Mouse (Mus musculus): ENCODE measurements around the gene Rcc1. TPM values are rescaled to one million over a fixed set of nuclear protein-coding genes. Genes with fewer than 3 reads are reported as not detected.

The Rcc1 gene
- polyA plus RNA-seq (2014; fragmentation: Illumina TruSeq; extraction: RNeasy Lipid Tissue Mini Kit (QIAGEN cat#74804); ENCODE audit: insufficient read depth, low read depth, low replicate concordance) = 6.3 TPM

GRCm38 (mm10) chr4:132353481-132353885 is at the start of gene Rcc1:
Gene Rcc1 (minus strand): TSS chr4:132353605.

GRCm38 (mm10) chr4:132329115-132329834 is 24.1 kb downstream of the Rcc1 start, which contains the start of gene Trnau1ap:
Gene Trnau1ap (minus strand): TSS chr4:132329538.

GRCm38 (mm10) chr4:132302939-132303479 is 50.4 kb downstream of the Rcc1 start, which contains the start of gene Rab42:
Gene Rab42 (minus strand): TSS chr4:132303385.

Other genes starting within 250 kb of the Rcc1 start
- gene Oprd1, start 209.1 kb downstream of the Rcc1 start, polyA plus RNA-seq (2014; fragmentation: Illumina TruSeq; extraction: RNeasy Lipid Tissue Mini Kit (QIAGEN cat#74804); ENCODE audit: insufficient read depth, low read depth, low replicate concordance) = not detected
- gene Ythdf2, start 141.3 kb downstream of the Rcc1 start, polyA plus RNA-seq (2014; fragmentation: Illumina TruSeq; extraction: RNeasy Lipid Tissue Mini Kit (QIAGEN cat#74804); ENCODE audit: insufficient read depth, low read depth, low replicate concordance) = 19.7 TPM
- gene Gmeb1, start 92.0 kb downstream of the Rcc1 start, polyA plus RNA-seq (2014; fragmentation: Illumina TruSeq; extraction: RNeasy Lipid Tissue Mini Kit (QIAGEN cat#74804); ENCODE audit: insufficient read depth, low read depth, low replicate concordance) = 5.7 TPM
- gene Taf12, start 79.2 kb downstream of the Rcc1 start, polyA plus RNA-seq (2014; fragmentation: Illumina TruSeq; extraction: RNeasy Lipid Tissue Mini Kit (QIAGEN cat#74804); ENCODE audit: insufficient read depth, low read depth, low replicate concordance) = 24.8 TPM
- 0.48 TPM for gene Rab42, start 50.2 kb downstream of the Rcc1 start, polyA plus RNA-seq (2014; fragmentation: Illumina TruSeq; extraction: RNeasy Lipid Tissue Mini Kit (QIAGEN cat#74804); ENCODE audit: insufficient read depth, low read depth, low replicate concordance)
- gene Trnau1ap, start 24.1 kb downstream of the Rcc1 start, polyA plus RNA-seq (2014; fragmentation: Illumina TruSeq; extraction: RNeasy Lipid Tissue Mini Kit (QIAGEN cat#74804); ENCODE audit: insufficient read depth, low read depth, low replicate concordance) = 51.0 TPM
- 10.9 TPM for gene Phactr4, start 68.9 kb upstream of the Rcc1 start, polyA plus RNA-seq (2014; fragmentation: Illumina TruSeq; extraction: RNeasy Lipid Tissue Mini Kit (QIAGEN cat#74804); ENCODE audit: insufficient read depth, low read depth, low replicate concordance)
- 3.2 TPM for gene Med18, start 110.3 kb upstream of the Rcc1 start, polyA plus RNA-seq (2014; fragmentation: Illumina TruSeq; extraction: RNeasy Lipid Tissue Mini Kit (QIAGEN cat#74804); ENCODE audit: insufficient read depth, low read depth, low replicate concordance)
- 6.6 TPM for gene Sesn2, start 156.9 kb upstream of the Rcc1 start, polyA plus RNA-seq (2014; fragmentation: Illumina TruSeq; extraction: RNeasy Lipid Tissue Mini Kit (QIAGEN cat#74804); ENCODE audit: insufficient read depth, low read depth, low replicate concordance)
- gene Atpif1, start 180.1 kb upstream of the Rcc1 start, polyA plus RNA-seq (2014; fragmentation: Illumina TruSeq; extraction: RNeasy Lipid Tissue Mini Kit (QIAGEN cat#74804); ENCODE audit: insufficient read depth, low read depth, low replicate concordance) = 312 TPM
- gene Dnajc8, start 181.9 kb upstream of the Rcc1 start, polyA plus RNA-seq (2014; fragmentation: Illumina TruSeq; extraction: RNeasy Lipid Tissue Mini Kit (QIAGEN cat#74804); ENCODE audit: insufficient read depth, low read depth, low replicate concordance) = 136 TPM
- 2.2 TPM for gene Ptafr, start 210.5 kb upstream of the Rcc1 start, polyA plus RNA-seq (2014; fragmentation: Illumina TruSeq; extraction: RNeasy Lipid Tissue Mini Kit (QIAGEN cat#74804); ENCODE audit: insufficient read depth, low read depth, low replicate concordance)

Measured in lung, adult 10 weeks (tissue).